Mouse (Mus musculus): ENCODE results near the gene Olfr525. TPM values are rescaled to one million over a fixed set of nuclear protein-coding genes. Genes with fewer than 3 reads are reported as not detected.

The Olfr525 gene
- polyA plus RNA-seq, 1 experiment from 2014 or later, result not detected

DNA sequence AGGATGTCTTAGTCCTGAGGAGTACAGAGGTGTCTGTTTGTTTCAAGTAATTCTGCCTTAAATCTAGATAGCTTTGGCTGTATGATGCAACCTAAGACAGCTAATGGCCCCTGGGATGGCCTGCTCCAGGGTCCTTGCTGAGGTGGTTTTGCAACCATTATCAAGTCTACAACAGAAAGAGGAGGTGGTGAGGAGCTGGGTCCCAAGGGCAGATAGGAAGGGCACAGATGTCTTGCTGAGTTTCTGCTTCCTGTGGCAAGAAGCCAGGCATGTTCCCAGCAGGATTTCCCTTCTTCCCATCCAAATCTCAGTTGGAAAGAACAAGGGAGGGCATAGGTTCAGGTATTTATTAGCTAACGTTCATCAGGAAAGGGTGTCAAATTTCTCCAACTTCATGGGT lies 55.6 kb downstream of the Olfr525 start, which contains the start of gene Olfr530:
TSS of gene Olfr530 (minus strand) at position 101 of the 400 bp plus-strand sequence.
- Histone ChIP-seq H3K27me3 (replicated peaks; ENCODE audit: control insufficient read depth, insufficient read depth, low read length) (no peaks in the 10 kb centered on the region), H3K4me2 (ENCODE audit: low read length) (no peak within 1 kb of the TSS), H3K27ac (ENCODE audit: low read length) (no peak within 1 kb of the TSS), H3K9ac (replicated peaks; ENCODE audit: low read depth, low read length) (no peak within 1 kb of the TSS), H3K4me3 (replicated peaks; ENCODE audit: low read length) (no peak within 1 kb of the TSS), H3K9me3 (ENCODE audit: control insufficient read depth, low read length) (no peaks in the 10 kb centered on the region), H3K36me3 (ENCODE audit: control insufficient read depth, insufficient read depth) (no peaks in the 10 kb centered on the region), H3K4me1 (replicated peaks; ENCODE audit: control insufficient read depth, insufficient read depth, low read length) (no peaks in the 10 kb centered on the region)
- WGBS, result 53% methylated on average over 1 of the region's 1 CpGs
- no peak for ATAC-seq

DNA sequence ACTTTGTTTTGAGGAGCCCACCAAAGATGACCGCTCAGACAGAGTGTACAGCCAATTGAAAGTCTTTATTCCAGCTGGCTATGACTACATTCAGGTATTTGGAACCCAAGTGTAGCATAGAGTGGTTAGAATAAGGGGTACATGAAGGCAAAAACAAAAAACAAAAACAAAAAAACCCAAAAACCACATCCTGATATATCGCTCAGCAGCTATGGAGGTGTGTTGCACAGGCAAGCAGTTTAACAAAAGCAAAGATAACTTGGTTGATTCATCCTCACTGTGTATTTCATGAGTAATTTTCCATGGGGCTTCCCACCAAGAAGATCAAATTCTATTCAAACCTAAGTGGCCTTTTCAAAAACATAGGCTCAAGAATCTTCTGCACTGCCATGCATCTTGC lies 56.3 kb downstream of the Olfr525 start:
- 98% methylated on average over 2 of the region's 2 CpGs for WGBS
- H3K9me3 ChIP-seq (ENCODE audit: control insufficient read depth, low read length), result no peaks in the 10 kb centered on the region
- ATAC-seq, result no peak
- H3K27me3 ChIP-seq (replicated peaks; ENCODE audit: control insufficient read depth, insufficient read depth, low read length), result no peaks in the 10 kb centered on the region
- H3K4me1 ChIP-seq (replicated peaks; ENCODE audit: control insufficient read depth, insufficient read depth, low read length), result no peaks in the 10 kb centered on the region
- no peak overlapping the region for H3K4me3 ChIP-seq (replicated peaks; ENCODE audit: low read length)
- H3K27ac ChIP-seq (ENCODE audit: low read length), result no peak overlapping the region
- H3K4me2 ChIP-seq (ENCODE audit: low read length), result no peak overlapping the region
- H3K36me3 ChIP-seq (ENCODE audit: control insufficient read depth, insufficient read depth), result no peaks in the 10 kb centered on the region
- H3K9ac ChIP-seq (replicated peaks; ENCODE audit: low read depth, low read length), result no peak overlapping the region

Other genes starting within 250 kb of the Olfr525 start
- gene Caly, start 238.3 kb upstream of the Olfr525 start, polyA plus RNA-seq (2015; fragmentation: Nextera tagmentation; extraction: Ambion mirVana), result 116 and 179 TPM in 2 replicates
- not detected in 2 replicates for gene Prap1, start 227.5 kb upstream of the Olfr525 start, polyA plus RNA-seq (2015; fragmentation: Nextera tagmentation; extraction: Ambion mirVana)
- 13.4 and 15.5 TPM in 2 replicates for gene Fuom, start 218.4 kb upstream of the Olfr525 start, polyA plus RNA-seq (2015; fragmentation: Nextera tagmentation; extraction: Ambion mirVana)
- gene Paox, start 205.1 kb upstream of the Olfr525 start, polyA plus RNA-seq (2015; fragmentation: Nextera tagmentation; extraction: Ambion mirVana), result 6.6 and 7.8 TPM in 2 replicates
- 107 and 119 TPM in 2 replicates for gene Echs1, start 204.4 kb upstream of the Olfr525 start, polyA plus RNA-seq (2015; fragmentation: Nextera tagmentation; extraction: Ambion mirVana)
- 34.6 and 36.5 TPM in 2 replicates for gene Mtg1, start 183.3 kb upstream of the Olfr525 start, polyA plus RNA-seq (2015; fragmentation: Nextera tagmentation; extraction: Ambion mirVana)
- gene Sprn, start 166.0 kb upstream of the Olfr525 start, polyA plus RNA-seq (2015; fragmentation: Nextera tagmentation; extraction: Ambion mirVana), result 15.7 and 19.1 TPM in 2 replicates
- gene Olfr522, start 156.1 kb upstream of the Olfr525 start, polyA plus RNA-seq (2015; fragmentation: Nextera tagmentation; extraction: Ambion mirVana), result not detected in 2 replicates
- not detected in 2 replicates for gene Olfr523, start 147.6 kb upstream of the Olfr525 start, polyA plus RNA-seq (2015; fragmentation: Nextera tagmentation; extraction: Ambion mirVana)
- gene Olfr524, start 114.9 kb upstream of the Olfr525 start, polyA plus RNA-seq (2015; fragmentation: Nextera tagmentation; extraction: Ambion mirVana), result not detected in 2 replicates
- gene Cd163l1, start 102.6 kb upstream of the Olfr525 start, polyA plus RNA-seq (2015; fragmentation: Nextera tagmentation; extraction: Ambion mirVana), result not detected in 2 replicates
- gene 5830411N06Rik, start 73.6 kb upstream of the Olfr525 start, polyA plus RNA-seq (2015; fragmentation: Nextera tagmentation; extraction: Ambion mirVana), result not detected in 2 replicates
- gene Olfr527, start 13.2 kb downstream of the Olfr525 start, polyA plus RNA-seq (2015; fragmentation: Nextera tagmentation; extraction: Ambion mirVana), result not detected in 2 replicates
- gene Olfr60, start 40.8 kb downstream of the Olfr525 start, polyA plus RNA-seq (2015; fragmentation: Nextera tagmentation; extraction: Ambion mirVana), result not detected in 2 replicates
- gene Olfr530, start 55.5 kb downstream of the Olfr525 start, polyA plus RNA-seq (2015; fragmentation: Nextera tagmentation; extraction: Ambion mirVana), result not detected in 2 replicates
- gene Olfr531, start 82.1 kb downstream of the Olfr525 start, polyA plus RNA-seq (2015; fragmentation: Nextera tagmentation; extraction: Ambion mirVana), result not detected in 2 replicates
- not detected in 2 replicates for gene Olfr532, start 100.8 kb downstream of the Olfr525 start, polyA plus RNA-seq (2015; fragmentation: Nextera tagmentation; extraction: Ambion mirVana)
- gene Olfr533, start 142.5 kb downstream of the Olfr525 start, polyA plus RNA-seq (2015; fragmentation: Nextera tagmentation; extraction: Ambion mirVana), result not detected in 2 replicates
- gene Olfr535, start 163.4 kb downstream of the Olfr525 start, polyA plus RNA-seq (2015; fragmentation: Nextera tagmentation; extraction: Ambion mirVana), result not detected in 2 replicates
- gene Olfr536, start 186.5 kb downstream of the Olfr525 start, polyA plus RNA-seq (2015; fragmentation: Nextera tagmentation; extraction: Ambion mirVana), result not detected in 2 replicates
- gene Olfr538, start 247.0 kb downstream of the Olfr525 start, polyA plus RNA-seq (2015; fragmentation: Nextera tagmentation; extraction: Ambion mirVana), result not detected in 2 replicates